Mouse (Mus musculus) lung, postnatal 0 days (tissue): ENCODE measurements at regions not wholly inside any gene's neighbourhood (a gene's known extent, or its start where the extent isn't known, plus 50 kb on each side); places are given as distances from the start of the nearest gene placed in this dataset.
A peak's percentile ranks its signal among the peaks of the same experiment; 100 is the strongest.

ENCODE experiments used
- CTCF ChIP-seq: IDR thresholded peaks from 2 replicates; pipeline ENCODE4 v1.5.1; 2016; ENCODE audit warnings: antibody characterized with exemption, mild to moderate bottlenecking
- EP300 ChIP-seq: IDR thresholded peaks from 2 replicates; pipeline ENCODE4 v1.6.1; 2016; ENCODE audit warnings: antibody characterized with exemption, mild to moderate bottlenecking, control low read depth

GRCm38 (mm10) chr12:65401728-65402419 lies 176.6 kb downstream of the Wdr20rt start:
- TF ChIP-seq CTCF (peak; percentile 56), EP300 (no peak)
